Mouse (Mus musculus) heart, embryonic 15.5 days (tissue): ENCODE data around the gene Cela2a. TPM values are rescaled to one million over a fixed set of nuclear protein-coding genes. Genes with fewer than 3 reads are reported as not detected.

Experiments used
- ATAC-seq: fragments of 200-750 bp; cut with Nextera tagmentation; replicated peaks from 2 replicates; pipeline ENCODE4 v1.8.0; 2017; ENCODE audit warnings: low read depth, moderate TSS enrichment; ENCODE audit not compliant: insufficient number of reproducible peaks, insufficient read depth, low FRiP score
- H3K27ac ChIP-seq: fragments of 300-500 bp; sonication (generic); 2 replicates; pipeline ENCODE4 v1.5.1; 2015; ENCODE audit warnings: mild to moderate bottlenecking, inconsistent platforms
- H3K27me3 ChIP-seq: fragments of 300-500 bp; sonication (generic); 2 replicates; pipeline ENCODE4 v1.6.1; 2015; ENCODE audit warnings: inconsistent platforms
- H3K36me3 ChIP-seq: fragments of 300-500 bp; sonication (generic); 2 replicates; pipeline ENCODE4 v1.6.1; 2015; ENCODE audit warnings: mild to moderate bottlenecking, inconsistent platforms
- H3K4me1 ChIP-seq: fragments of 300-500 bp; sonication (generic); replicated peaks from 2 replicates; pipeline ENCODE4 v1.6.1; 2015; ENCODE audit warnings: inconsistent platforms
- H3K4me2 ChIP-seq: fragments of 300-500 bp; sonication (generic); 2 replicates; pipeline ENCODE4 v1.6.1; 2015; ENCODE audit warnings: inconsistent platforms, mild to moderate bottlenecking, moderate library complexity
- H3K4me3 ChIP-seq: fragments of 300-500 bp; sonication (generic); 2 replicates; pipeline ENCODE4 v1.5.1; 2015; ENCODE audit warnings: mild to moderate bottlenecking, inconsistent platforms
- H3K9ac ChIP-seq: fragments of 300-500 bp; sonication (generic); 2 replicates; pipeline ENCODE4 v1.6.1; 2015; ENCODE audit warnings: mild to moderate bottlenecking, inconsistent platforms
- H3K9me3 ChIP-seq: fragments of 300-500 bp; sonication (generic); replicated peaks from 2 replicates; pipeline ENCODE4 v1.6.1; 2016; ENCODE audit warnings: inconsistent platforms
- WGBS: fragments of 180-500 bp; shearing (Covaris S2); methylation state at CpG from one replicate; pipeline ENCODE4 v1.1.7; 2015; ENCODE audit warnings: mixed read lengths; 5-methylcytosine and 5-hydroxymethylcytosine counted together
- polyA plus RNA-seq: library from polyadenylated mRNA; unstranded; fragments of >200 nt; fragmentation: Nextera tagmentation; extraction: Ambion mirVana; gene quantifications from 2 replicates; pipeline ENCODE4 v1.2.1, GENCODE M21; 2015

Cela2a gene
- polyA plus RNA-seq, result 0.35 TPM in 1 of 2 replicates, not detected in the other

GRCm38 (mm10) chr4:141826060-141826459, at the start of gene Cela2a:
TSS of gene Cela2a (minus strand) at chr4:141826160.
- WGBS, result 52% methylated on average over 5 of the region's 5 CpGs
- no peak within 1 kb of the TSS for H3K4me2 ChIP-seq
- H3K4me1 ChIP-seq, result peaks cover 16% of the 10 kb centered on the region
- no peaks in the 10 kb centered on the region for H3K36me3 ChIP-seq
- H3K4me3 ChIP-seq, result no peak within 1 kb of the TSS
- no peak within 1 kb of the TSS for H3K9ac ChIP-seq
- no peaks in the 10 kb centered on the region for H3K27me3 ChIP-seq
- no peak within 1 kb of the TSS for H3K27ac ChIP-seq
- no peaks in the 10 kb centered on the region for H3K9me3 ChIP-seq
- no peak for ATAC-seq

- Histone ChIP-seq H3K4me2 (peak overlapping the region; percentile 98), H3K4me1 (peaks cover 55% of the 10 kb centered on the region), H3K36me3 (no peaks in the 10 kb centered on the region), H3K9ac (0 out of 2 replicates have a peak overlapping the region, but pooled peaks have one; percentile 93), H3K4me3 (peak overlapping the region; percentile 89), H3K9me3 (no peaks in the 10 kb centered on the region), H3K27ac (no peak overlapping the region), H3K27me3 (no peaks in the 10 kb centered on the region)
- ATAC-seq, result no peak
- WGBS, result 12% methylated on average over 8 of the region's 8 CpGs
Measured at GRCm38 (mm10) chr4:141875481-141876108, 49.6 kb upstream of the Cela2a start.

GRCm38 (mm10) chr4:141874601-141875460, 48.9 kb upstream of the Cela2a start, which contains the start of gene Efhd2:
TSS of gene Efhd2 (minus strand) at chr4:141874920.
- no peaks in the 10 kb centered on the region for H3K9me3 ChIP-seq
- H3K27me3 ChIP-seq, result no peaks in the 10 kb centered on the region
- 1% methylated on average over 73 of the region's 73 CpGs for WGBS
- H3K4me2 ChIP-seq, result peak within 1 kb of the TSS; percentile 98
- H3K4me1 ChIP-seq, result peaks cover 62% of the 10 kb centered on the region
- H3K27ac ChIP-seq, result peak within 1 kb of the TSS; percentile 71
- peak; percentile 86 for ATAC-seq
- no peaks in the 10 kb centered on the region for H3K36me3 ChIP-seq
- H3K4me3 ChIP-seq, result peak within 1 kb of the TSS; percentile 89
- peak within 1 kb of the TSS; percentile 93 for H3K9ac ChIP-seq

- 0 out of 2 replicates have a peak, but pooled peaks have one; percentile 4 for ATAC-seq
- Histone ChIP-seq H3K4me1 (peaks cover 63% of the 10 kb centered on the region), H3K9me3 (no peaks in the 10 kb centered on the region), H3K9ac (peak overlapping the region; percentile 93), H3K36me3 (no peaks in the 10 kb centered on the region), H3K27me3 (no peaks in the 10 kb centered on the region), H3K4me2 (peak overlapping the region; percentile 98), H3K4me3 (peak overlapping the region; percentile 89), H3K27ac (peak overlapping the region; percentile 71)
- WGBS, result under 1% methylated on average over 19 of the region's 19 CpGs
Measured at GRCm38 (mm10) chr4:141874111-141874600, 48.2 kb upstream of the Cela2a start.

GRCm38 (mm10) chr4:141872977-141873376, 47.0 kb upstream of the Cela2a start:
- no peak overlapping the region for H3K27ac ChIP-seq
- ATAC-seq, result no peak
- peak overlapping the region; percentile 89 for H3K4me3 ChIP-seq
- no peaks in the 10 kb centered on the region for H3K9me3 ChIP-seq
- H3K27me3 ChIP-seq, result no peaks in the 10 kb centered on the region
- peak overlapping the region; percentile 98 for H3K4me2 ChIP-seq
- peak overlapping the region; percentile 93; the same call in 1 of the 2 replicates for H3K9ac ChIP-seq
- no peaks in the 10 kb centered on the region for H3K36me3 ChIP-seq
- WGBS, result 54% methylated on average over 9 of the region's 9 CpGs
- peaks cover 65% of the 10 kb centered on the region for H3K4me1 ChIP-seq

GRCm38 (mm10) chr4:141871909-141872308, 45.9 kb upstream of the Cela2a start:
- no peaks in the 10 kb centered on the region for H3K36me3 ChIP-seq
- peak overlapping the region; percentile 93 for H3K9ac ChIP-seq
- H3K4me3 ChIP-seq, result peak overlapping the region; percentile 89
- WGBS, result 39% methylated on average over 9 of the region's 9 CpGs
- ATAC-seq, result no peak
- H3K9me3 ChIP-seq, result no peaks in the 10 kb centered on the region
- H3K27ac ChIP-seq, result peak overlapping the region; percentile 68
- peak overlapping the region; percentile 98 for H3K4me2 ChIP-seq
- H3K27me3 ChIP-seq, result no peaks in the 10 kb centered on the region
- peaks cover 76% of the 10 kb centered on the region for H3K4me1 ChIP-seq

GRCm38 (mm10) chr4:141871333-141871725, 45.4 kb upstream of the Cela2a start:
- no peak overlapping the region for H3K4me3 ChIP-seq
- H3K27ac ChIP-seq, result no peak overlapping the region

GRCm38 (mm10) chr4:141870666-141871332, 44.8 kb upstream of the Cela2a start:
- no peaks in the 10 kb centered on the region for H3K9me3 ChIP-seq
- H3K27me3 ChIP-seq, result no peaks in the 10 kb centered on the region
- no peak for ATAC-seq
- WGBS, result 67% methylated on average over 11 of the region's 11 CpGs
- H3K36me3 ChIP-seq, result no peaks in the 10 kb centered on the region
- no peak overlapping the region for H3K27ac ChIP-seq
- H3K4me1 ChIP-seq, result peaks cover 85% of the 10 kb centered on the region
- H3K9ac ChIP-seq, result no peak overlapping the region
- H3K4me3 ChIP-seq, result no peak overlapping the region
- H3K4me2 ChIP-seq, result no peak overlapping the region

More at GRCm38 (mm10) chr4:141871333-141871725, 45.4 kb upstream of the Cela2a start:
- no peak overlapping the region for H3K9ac ChIP-seq
- no peaks in the 10 kb centered on the region for H3K27me3 ChIP-seq
- ATAC-seq, result no peak
- no peaks in the 10 kb centered on the region for H3K9me3 ChIP-seq
- peaks cover 82% of the 10 kb centered on the region for H3K4me1 ChIP-seq
- no peaks in the 10 kb centered on the region for H3K36me3 ChIP-seq
- peak overlapping the region; percentile 98 for H3K4me2 ChIP-seq
- WGBS, result 89% methylated on average over 3 of the region's 3 CpGs

GRCm38 (mm10) chr4:141869436-141870215, 43.7 kb upstream of the Cela2a start:
- WGBS, result 57% methylated on average over 5 of the region's 5 CpGs
- no peaks in the 10 kb centered on the region for H3K36me3 ChIP-seq
- no peak overlapping the region for H3K9ac ChIP-seq
- H3K4me3 ChIP-seq, result no peak overlapping the region
- no peaks in the 10 kb centered on the region for H3K27me3 ChIP-seq
- ATAC-seq, result no peak
- peaks cover 83% of the 10 kb centered on the region for H3K4me1 ChIP-seq
- H3K27ac ChIP-seq, result peak overlapping the region; percentile 39; the same call in 1 of the 2 replicates
- H3K4me2 ChIP-seq, result no peak overlapping the region
- no peaks in the 10 kb centered on the region for H3K9me3 ChIP-seq

GRCm38 (mm10) chr4:141868051-141868450, 42.1 kb upstream of the Cela2a start:
- no peak overlapping the region for H3K4me2 ChIP-seq
- ATAC-seq, result no peak
- peaks cover 90% of the 10 kb centered on the region for H3K4me1 ChIP-seq

More at GRCm38 (mm10) chr4:141868051-141868450, 42.1 kb upstream of the Cela2a start:
- no peak overlapping the region for H3K4me3 ChIP-seq
- 72% methylated on average over 10 of the region's 10 CpGs for WGBS
- peak overlapping the region; percentile 89 for H3K27ac ChIP-seq
- H3K27me3 ChIP-seq, result no peaks in the 10 kb centered on the region
- no peaks in the 10 kb centered on the region for H3K9me3 ChIP-seq
- no peaks in the 10 kb centered on the region for H3K36me3 ChIP-seq
- no peak overlapping the region; the same call in 1 of the 2 replicates for H3K9ac ChIP-seq
